Mouse (Mus musculus) Patski (cell line): ENCODE results near the gene Ift88. TPM values are rescaled to one million over a fixed set of nuclear protein-coding genes. Genes with fewer than 3 reads are reported as not detected.

ENCODE experiments used
- ATAC-seq: fragments of 100-300 bp; one replicate; pipeline ENCODE4 v1.8.0; 2021
- CTCF ChIA-PET: fragments of 350-600 bp; sonication (Branson Sonifier 250); formaldehyde crosslinking; loops from one replicate; lab custom pipeline; 2022; ENCODE audit warnings: inconsistent platforms; lab: Charles Lee
- POLR2A ChIA-PET: fragments of 350-600 bp; sonication (Branson Sonifier 250); formaldehyde crosslinking; loops from one replicate; lab custom pipeline; 2022; ENCODE audit warnings: antibody characterized with exemption, inconsistent platforms; lab: Charles Lee
- DNase-seq: peaks from one replicate; pipeline ENCODE4 v3.0.0-alpha.2; 2011; ENCODE audit warnings: low read depth, low spot score
- H3K27me3 ChIP-seq: fragments of 371-371 bp; one replicate; pipeline ENCODE4 v1.5.1; 2021
- CTCF ChIP-seq: fragments of 100-300 bp; IDR thresholded peaks from one replicate; pipeline ENCODE4 v1.5.1; 2021
- in situ Hi-C: fragments of 300-500 bp; cut with MboI; formaldehyde crosslinking; loops from 3 replicates; pipeline ENCODE4 v1.11.1; 2018; ENCODE audit warnings: low pct_unique_long_range_greater_than_20kb, mixed read lengths
- polyA plus RNA-seq: library from polyadenylated mRNA; unstranded; gene quantifications from one replicate; pipeline ENCODE4 v1.2.3, GENCODE M21; 2021

Gene Ift88
- polyA plus RNA-seq, 1 experiment from 2014 or later = 21.4 TPM

DNA sequence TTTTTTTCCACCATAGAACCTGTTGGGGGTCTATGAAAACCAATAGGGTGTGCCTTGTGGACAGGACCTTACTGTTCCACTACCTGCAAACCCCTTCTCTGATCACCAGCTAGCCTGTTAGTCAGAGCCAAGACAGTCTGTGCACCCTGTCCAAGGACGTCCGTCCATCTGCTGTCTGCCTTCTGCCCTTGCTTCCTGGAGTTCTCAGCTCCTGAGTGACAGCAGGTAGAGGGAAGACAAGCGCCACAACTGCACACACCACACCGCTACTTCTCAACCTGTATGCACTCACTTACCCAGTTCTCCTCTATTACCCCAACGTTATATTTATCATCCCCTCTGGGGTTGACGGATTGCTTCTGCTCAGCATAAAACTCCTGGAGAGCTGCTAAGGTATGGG lies 141.8 kb downstream of the Ift88 start:
- ATAC-seq (no peak), DNase-seq (no peak)
- no peaks in the 10 kb centered on the region for H3K27me3 ChIP-seq
- in situ Hi-C loops = no loop called here
- TF ChIP-seq CTCF = no peak
- ChIA-PET POLR2A (no interaction called here), CTCF (no interaction called here)

Other genes starting within 250 kb of the Ift88 start
- 5.9 TPM for gene Cryl1, start 25.5 kb upstream of the Ift88 start, polyA plus RNA-seq
- 1.1 TPM for gene Il17d, start 100.7 kb downstream of the Ift88 start, polyA plus RNA-seq
- 28.1 TPM for gene Eef1akmt1, start 147.6 kb downstream of the Ift88 start, polyA plus RNA-seq
- 11.9 TPM for gene Xpo4, start 241.4 kb downstream of the Ift88 start, polyA plus RNA-seq